Mouse (Mus musculus): Measurements from ENCODE around the gene Agr3. TPM values are rescaled to one million over a fixed set of nuclear protein-coding genes. Genes with fewer than 3 reads are reported as not detected.

Gene Agr3
- polyA plus RNA-seq, 1 experiment from 2014 or later: not detected

DNA sequence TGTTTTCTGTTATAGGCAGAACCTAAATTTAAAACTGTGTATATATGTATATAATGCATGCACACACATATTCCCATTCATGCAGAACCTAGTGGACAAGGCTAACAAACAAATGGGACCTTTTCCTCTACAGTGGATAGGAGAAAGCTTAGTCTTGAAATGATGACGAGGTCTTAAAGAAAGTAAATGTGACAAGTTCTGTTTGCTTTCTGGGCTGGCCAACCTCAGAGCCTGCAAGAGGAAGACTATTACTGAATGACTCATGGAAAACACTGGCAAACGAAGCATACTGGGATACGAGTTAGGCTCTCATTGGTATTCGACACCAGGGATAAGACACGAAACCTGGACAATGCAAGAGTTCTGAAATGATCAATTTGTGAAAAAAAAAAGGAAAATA is 59.3 kb downstream of the Agr3 start:
- no peak overlapping the region for H3K4me3 ChIP-seq (replicated peaks)
- no peaks in the 10 kb centered on the region for H3K9me3 ChIP-seq
- no peak overlapping the region for H3K9ac ChIP-seq (replicated peaks)
- no peak overlapping the region for H3K27ac ChIP-seq
- ATAC-seq (ENCODE audit: insufficient number of reproducible peaks, insufficient read depth, low FRiP score, low TSS enrichment, low read depth): no peak
- H3K4me1 ChIP-seq (replicated peaks): peaks cover 8% of the 10 kb centered on the region
- no peaks in the 10 kb centered on the region for H3K27me3 ChIP-seq
- H3K36me3 ChIP-seq: no peaks in the 10 kb centered on the region
- 89% methylated on average over 5 of the region's 5 CpGs for WGBS
- H3K4me2 ChIP-seq: no peak overlapping the region

DNA sequence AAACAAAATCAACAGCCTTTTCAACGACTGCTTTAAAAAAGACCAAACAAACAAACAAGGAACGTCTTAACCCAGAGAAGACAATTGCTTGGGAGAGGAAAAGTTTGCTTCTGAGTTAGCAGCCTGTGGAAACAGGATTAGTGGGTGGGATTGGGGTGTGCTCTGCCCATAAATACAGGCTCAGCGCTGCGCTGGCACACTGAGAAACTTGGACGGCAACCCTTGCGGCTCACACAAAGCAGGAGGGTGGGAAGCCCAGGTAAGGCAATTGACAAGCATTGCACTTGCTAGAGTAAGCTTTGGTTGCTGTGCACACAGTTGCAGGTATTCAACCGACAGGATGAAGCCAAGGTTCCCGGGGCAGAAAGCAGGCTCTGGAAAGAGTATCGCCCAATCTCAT is 67.3 kb downstream of the Agr3 start, which contains the start of gene Agr2:
TSS of gene Agr2 (plus strand) at position 197 of the 400 bp plus-strand sequence.
- Histone ChIP-seq H3K36me3 (no peaks in the 10 kb centered on the region), H3K4me1 (replicated peaks) (peaks cover 8% of the 10 kb centered on the region; the same call in 1 of the 2 replicates), H3K9ac (replicated peaks) (no peak within 1 kb of the TSS), H3K9me3 (no peaks in the 10 kb centered on the region), H3K27me3 (no peaks in the 10 kb centered on the region), H3K4me2 (no peak within 1 kb of the TSS), H3K4me3 (replicated peaks) (no peak within 1 kb of the TSS), H3K27ac (no peak within 1 kb of the TSS)
- ATAC-seq (ENCODE audit: insufficient number of reproducible peaks, insufficient read depth, low FRiP score, low TSS enrichment, low read depth): no peak
- WGBS: 59% methylated on average over 9 of the region's 9 CpGs

DNA sequence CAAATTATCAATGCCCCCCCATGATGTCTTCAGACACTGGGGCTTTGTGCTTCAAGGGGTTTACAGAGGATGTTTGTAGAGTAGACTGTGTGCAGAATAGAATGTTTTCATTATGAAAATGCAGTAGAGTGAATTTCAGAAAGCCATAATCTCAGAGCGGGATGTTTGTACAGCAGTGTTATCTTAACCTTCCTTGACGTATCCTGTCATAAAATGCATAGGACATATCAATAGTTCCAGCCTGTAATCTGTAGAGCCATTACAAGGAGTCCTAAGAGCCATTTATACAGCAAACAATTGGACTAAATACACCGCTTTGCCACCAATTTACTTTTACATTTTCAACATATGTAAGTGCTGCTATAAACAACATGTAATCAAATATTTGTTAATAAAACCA is 68.2 kb downstream of the Agr3 start:
- Histone ChIP-seq H3K27ac (no peak overlapping the region), H3K4me3 (replicated peaks) (no peak overlapping the region), H3K4me2 (no peak overlapping the region), H3K9me3 (no peaks in the 10 kb centered on the region), H3K9ac (replicated peaks) (no peak overlapping the region), H3K4me1 (replicated peaks) (peaks cover 8% of the 10 kb centered on the region; the same call in 1 of the 2 replicates), H3K36me3 (no peaks in the 10 kb centered on the region), H3K27me3 (no peaks in the 10 kb centered on the region)
- WGBS: 79% methylated on average over 3 of the region's 3 CpGs
- ATAC-seq (ENCODE audit: insufficient number of reproducible peaks, insufficient read depth, low FRiP score, low TSS enrichment, low read depth): no peak

DNA sequence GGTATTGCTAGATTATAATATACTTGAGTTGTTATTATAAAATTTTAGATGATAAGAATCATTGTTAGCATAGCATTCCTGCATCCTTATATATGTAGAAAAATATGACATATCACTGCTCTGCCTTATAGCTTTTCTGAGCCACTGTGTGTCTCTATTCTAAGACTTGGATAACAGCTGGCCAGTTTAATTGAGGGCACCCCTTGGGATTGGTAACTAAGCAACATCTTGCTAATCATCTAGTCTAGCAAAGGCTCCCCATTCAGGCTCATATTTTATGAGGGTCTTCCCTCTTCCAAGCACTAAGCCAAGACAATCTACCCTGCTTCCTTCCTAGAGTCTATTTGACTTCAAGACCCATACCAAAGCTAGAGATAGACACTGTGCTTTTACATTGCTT is 68.7 kb downstream of the Agr3 start:
- no peak overlapping the region for H3K27ac ChIP-seq
- no peaks in the 10 kb centered on the region for H3K27me3 ChIP-seq
- no peak overlapping the region for H3K9ac ChIP-seq (replicated peaks)
- no peak for ATAC-seq (ENCODE audit: insufficient number of reproducible peaks, insufficient read depth, low FRiP score, low TSS enrichment, low read depth)
- no peak overlapping the region for H3K4me2 ChIP-seq
- no peaks in the 10 kb centered on the region for H3K36me3 ChIP-seq
- peaks cover 8% of the 10 kb centered on the region; the same call in 1 of the 2 replicates for H3K4me1 ChIP-seq (replicated peaks)
- no peaks in the 10 kb centered on the region for H3K9me3 ChIP-seq
- no peak overlapping the region for H3K4me3 ChIP-seq (replicated peaks)

DNA sequence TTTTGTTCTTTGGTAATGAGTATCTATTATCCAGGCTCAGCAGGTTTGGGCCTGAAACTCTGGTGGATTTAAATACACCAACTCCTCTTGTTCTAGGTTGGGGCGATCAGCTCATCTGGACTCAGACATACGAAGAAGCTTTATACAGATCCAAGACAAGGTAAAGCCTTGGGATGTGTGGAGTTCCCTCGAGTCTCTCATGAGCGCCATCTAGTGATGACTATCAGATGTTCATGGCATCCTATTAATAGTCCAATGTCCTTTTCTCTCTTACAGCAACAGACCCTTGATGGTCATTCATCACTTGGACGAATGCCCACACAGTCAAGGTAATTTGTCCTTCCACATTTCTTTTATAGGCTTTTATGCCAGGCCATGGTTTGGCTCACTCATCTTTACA is 70.4 kb downstream of the Agr3 start:
- no peak overlapping the region for H3K4me2 ChIP-seq
- 44% methylated on average over 5 of the region's 5 CpGs for WGBS
- no peaks in the 10 kb centered on the region for H3K9me3 ChIP-seq
- no peak overlapping the region for H3K4me3 ChIP-seq (replicated peaks)
- no peak overlapping the region for H3K27ac ChIP-seq
- no peak for ATAC-seq (ENCODE audit: insufficient number of reproducible peaks, insufficient read depth, low FRiP score, low TSS enrichment, low read depth)
- no peaks in the 10 kb centered on the region for H3K36me3 ChIP-seq
- no peaks in the 10 kb centered on the region for H3K27me3 ChIP-seq
- H3K9ac ChIP-seq (replicated peaks): no peak overlapping the region
- peaks cover 8% of the 10 kb centered on the region; the same call in 1 of the 2 replicates for H3K4me1 ChIP-seq (replicated peaks)

Other genes with a start within 250 kb of the Agr3 start
- gene Agr2, start 67.3 kb downstream of the Agr3 start, polyA plus RNA-seq (2016; fragmentation: Nextera tagmentation; extraction: Ambion mirVana): not detected in 2 replicates
- gene Tspan13, start 116.9 kb downstream of the Agr3 start, polyA plus RNA-seq (2016; fragmentation: Nextera tagmentation; extraction: Ambion mirVana): 59.8 and 67.8 TPM in 2 replicates
- 27.5 and 29.2 TPM in 2 replicates for gene Ankmy2, start 231.5 kb downstream of the Agr3 start, polyA plus RNA-seq (2016; fragmentation: Nextera tagmentation; extraction: Ambion mirVana)
- gene Bzw2, start 232.5 kb downstream of the Agr3 start, polyA plus RNA-seq (2016; fragmentation: Nextera tagmentation; extraction: Ambion mirVana): 267 and 285 TPM in 2 replicates

Data from limb, embryonic 12.5 days (tissue).